ENCODE assay signal across 12 mouse cellular contexts in genomic region chr11:22560061-22560460, GRCm38 (mm10). TPM values are rescaled to one million over a fixed set of nuclear protein-coding genes. Genes with fewer than 3 reads are reported as not detected.
DNase-seq lines count a peak whose midpoint lies in the region; ATAC-seq and TF ChIP-seq lines count a peak whose summit lies in the region.
"Had no signal": no experiment of that assay in that cellular context is flagged by ENCODE, and none has a peak within 500 bp of the region (broad histone marks: within the 10 kb centered on the region; RNA-seq: fewer than 3 reads in every experiment).

No protein-coding gene starts in this region.

- peaks cover 14% of the 10 kb centered on the region for H3K4me1 ChIP-seq in forebrain, embryonic 15.5 days
- 0 out of 2 replicates have a peak, but pooled peaks cover 3% of the 10 kb centered on the region for H3K4me1 ChIP-seq in hindbrain, postnatal 0 days (ENCODE audit: insufficient read depth, low read length)
- peaks cover 15% of the 10 kb centered on the region for H3K4me1 ChIP-seq in neural tube, embryonic 15.5 days
- H3K4me1 ChIP-seq: liver, embryonic 12.5 days had no signal

- H3K36me3 ChIP-seq in forebrain, embryonic 15.5 days, result no peaks in the 10 kb centered on the region
- no peaks in the 10 kb centered on the region for H3K36me3 ChIP-seq in hindbrain, postnatal 0 days (ENCODE audit: insufficient read depth, low read length)
- no peaks in the 10 kb centered on the region for H3K36me3 ChIP-seq in neural tube, embryonic 15.5 days
- H3K36me3 ChIP-seq: liver, embryonic 12.5 days had no signal

- H3K27me3 ChIP-seq in forebrain, embryonic 15.5 days, result no peaks in the 10 kb centered on the region
- no peaks in the 10 kb centered on the region for H3K27me3 ChIP-seq in hindbrain, postnatal 0 days (ENCODE audit: insufficient read depth, low read length)
- no peaks in the 10 kb centered on the region for H3K27me3 ChIP-seq in neural tube, embryonic 15.5 days (replicated peaks)
- H3K27me3 ChIP-seq: CH12.LX; liver, embryonic 12.5 days; Patski had no signal

- H3K9me3 ChIP-seq in forebrain, embryonic 15.5 days, result no peaks in the 10 kb centered on the region
- no peaks in the 10 kb centered on the region for H3K9me3 ChIP-seq in hindbrain, postnatal 0 days (ENCODE audit: low read length)
- no peaks in the 10 kb centered on the region for H3K9me3 ChIP-seq in neural tube, embryonic 15.5 days (replicated peaks)
- H3K9me3 ChIP-seq: liver, embryonic 12.5 days had no signal

- H3K27ac ChIP-seq in layer of hippocampus, adult 2 months, result peak overlapping the region; percentile 77
- H3K27ac ChIP-seq in forebrain, embryonic 15.5 days (replicated peaks), result peak overlapping the region; percentile 74
- H3K27ac ChIP-seq in hindbrain, postnatal 0 days, result peak overlapping the region; percentile 80
- peak overlapping the region; percentile 69 for H3K27ac ChIP-seq in neural tube, embryonic 15.5 days (replicated peaks)
- H3K27ac ChIP-seq: liver, embryonic 12.5 days; macrophage had no signal

- no peak for TF ChIP-seq CTCF in layer of hippocampus, adult 2 months (conservative IDR thresholded peaks at IDR 0.05)
- TF ChIP-seq CTCF in hindbrain, postnatal 0 days (IDR thresholded peaks at IDR 0.05; ENCODE audit: low read depth), result no peak

- no peak overlapping the region for H3K4me3 ChIP-seq in layer of hippocampus, adult 2 months
- H3K4me3 ChIP-seq in forebrain, embryonic 15.5 days, result no peak overlapping the region
- H3K4me3 ChIP-seq in hindbrain, postnatal 0 days (ENCODE audit: low read length), result no peak overlapping the region
- H3K4me3 ChIP-seq in neural tube, embryonic 15.5 days (replicated peaks), result no peak overlapping the region
- H3K4me3 ChIP-seq: liver, embryonic 12.5 days had no signal

- no peak overlapping the region for H3K4me2 ChIP-seq in forebrain, embryonic 15.5 days (replicated peaks)
- no peak overlapping the region for H3K4me2 ChIP-seq in hindbrain, postnatal 0 days (ENCODE audit: low read depth, low read length)
- no peak overlapping the region for H3K4me2 ChIP-seq in neural tube, embryonic 15.5 days
- H3K4me2 ChIP-seq: liver, embryonic 12.5 days had no signal

- WGBS in forebrain, embryonic 15.5 days, result 22% methylated on average over 1 of the region's 1 CpGs
- WGBS in hindbrain, postnatal 0 days, result 29% methylated on average over 1 of the region's 1 CpGs
- 18% methylated on average over 1 of the region's 1 CpGs for WGBS in neural tube, embryonic 15.5 days

- H3K9ac ChIP-seq in forebrain, embryonic 15.5 days (replicated peaks), result no peak overlapping the region
- no peak overlapping the region for H3K9ac ChIP-seq in hindbrain, postnatal 0 days (replicated peaks; ENCODE audit: low read length)
- H3K9ac ChIP-seq in neural tube, embryonic 15.5 days (replicated peaks), result no peak overlapping the region
- H3K9ac ChIP-seq: liver, embryonic 12.5 days had no signal

- DNase-seq in layer of hippocampus, adult 2 months (ENCODE audit: low spot score in 2 of 2), result no peak
- no peak for DNase-seq in layer of hippocampus, adult 9-10 months (ENCODE audit: low spot score)
- DNase-seq in hindbrain, postnatal 0 days (ENCODE audit: low spot score), result peak; percentile 25
- no peak for DNase-seq in right cerebral cortex, postnatal 4 days
- DNase-seq in cerebellum, postnatal 36 days, result no peak
- DNase-seq: adrenal gland, adult 8-10 months had no signal

- peak; percentile 80 for ATAC-seq in forebrain, embryonic 15.5 days (replicated peaks)
- ATAC-seq in hindbrain, postnatal 0 days, result peak; percentile 65; the same call in 1 of the 2 replicates
- peak; percentile 39; the same call in 1 of the 2 replicates for ATAC-seq in neural tube, embryonic 15.5 days (ENCODE audit: low FRiP score)
- ATAC-seq: liver, embryonic 12.5 days had no signal

RNA-seq across cellular contexts. Expression of gene Tmem17, which starts 48.2 kb away (rescaled TPM):
- 1 to 10 TPM; 4.6 to 6.1 TPM for total RNA-seq in layer of hippocampus, adult 2 months (2021)
- 17.8 and 18.5 TPM in 2 replicates for polyA plus RNA-seq in forebrain, embryonic 15.5 days (2015; fragmentation: Nextera tagmentation; extraction: Ambion mirVana)
- total RNA-seq in hindbrain, postnatal 0 days (2014; rRNA removed), result 20.5 and 23.7 TPM in 2 replicates
- 23.5 and 23.7 TPM in 2 replicates for polyA plus RNA-seq in hindbrain, postnatal 0 days (2015; fragmentation: Nextera tagmentation; extraction: Ambion mirVana)
- polyA plus RNA-seq in neural tube, embryonic 15.5 days (2015; fragmentation: Nextera tagmentation; extraction: Ambion mirVana), result 21.9 and 23.3 TPM in 2 replicates
